Mouse (Mus musculus) embryonic fibroblast, embryonic 13.5 days (primary cell): ENCODE data around the gene Xrn2.

Experiments used
- CTCF ChIP-seq: IDR thresholded peaks from 2 replicates; pipeline ENCODE4 v1.5.1; 2011; ENCODE audit warnings: mild to moderate bottlenecking, control low read depth, low read length, moderate library complexity, borderline replicate concordance; ENCODE audit not compliant: insufficient read depth
- POLR2A ChIP-seq: IDR thresholded peaks from 2 replicates; pipeline ENCODE4 v1.6.1; 2011; ENCODE audit warnings: low read depth, mild to moderate bottlenecking, control low read depth, low read length, moderate library complexity

DNA sequence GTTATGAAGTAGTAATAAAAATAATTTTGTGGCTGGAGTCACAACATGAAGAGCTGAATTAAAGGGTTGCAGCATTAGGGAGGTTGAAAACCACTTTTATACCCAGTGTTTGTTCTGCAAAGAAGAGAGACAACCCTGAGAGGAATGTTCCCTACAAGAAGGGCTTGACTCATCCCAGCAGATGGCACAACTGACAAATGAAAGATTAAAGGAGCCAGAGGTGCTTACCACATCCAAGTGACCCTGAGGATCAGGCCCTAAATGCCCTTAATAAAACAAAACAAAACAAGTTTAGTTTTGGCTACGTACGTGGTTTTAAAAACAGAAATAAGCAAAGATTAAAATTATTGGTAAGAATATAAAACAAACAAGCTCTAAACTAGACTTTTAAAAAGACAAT, 28.0 kb upstream of the Xrn2 start:
- TF ChIP-seq CTCF (no peak), POLR2A (no peak)
